Mouse (Mus musculus): ENCODE results near the gene Hsph1.

GRCm38 (mm10) chr5:149589932-149590331 lies 46.2 kb downstream of the Hsph1 start:
- TF ChIP-seq CTCF (IDR thresholded peaks at IDR 0.05; ENCODE audit: insufficient read depth, low read depth, low read length): no peak
- no peak for TF ChIP-seq POLR2A (IDR thresholded peaks at IDR 0.05; ENCODE audit: insufficient read depth, low read depth, low read length)

Data from olfactory bulb, adult 2 months (tissue).